Mouse (Mus musculus) lung, adult 2 months (tissue): ENCODE results near the gene Dnajc11.

Experiments
- CTCF ChIP-seq: fragments of 200-500 bp; IDR thresholded peaks from 2 replicates; pipeline ENCODE4 v1.5.1; 2011; ENCODE audit warnings: mild to moderate bottlenecking, low read length, control low read depth; ENCODE audit not compliant: insufficient read depth
- POLR2A ChIP-seq: fragments of 200-500 bp; IDR thresholded peaks from 2 replicates; pipeline ENCODE4 v1.6.1; 2011; ENCODE audit warnings: low read depth, mild to moderate bottlenecking, control low read depth, low read length, borderline replicate concordance; ENCODE audit errors: extremely low read depth

DNA sequence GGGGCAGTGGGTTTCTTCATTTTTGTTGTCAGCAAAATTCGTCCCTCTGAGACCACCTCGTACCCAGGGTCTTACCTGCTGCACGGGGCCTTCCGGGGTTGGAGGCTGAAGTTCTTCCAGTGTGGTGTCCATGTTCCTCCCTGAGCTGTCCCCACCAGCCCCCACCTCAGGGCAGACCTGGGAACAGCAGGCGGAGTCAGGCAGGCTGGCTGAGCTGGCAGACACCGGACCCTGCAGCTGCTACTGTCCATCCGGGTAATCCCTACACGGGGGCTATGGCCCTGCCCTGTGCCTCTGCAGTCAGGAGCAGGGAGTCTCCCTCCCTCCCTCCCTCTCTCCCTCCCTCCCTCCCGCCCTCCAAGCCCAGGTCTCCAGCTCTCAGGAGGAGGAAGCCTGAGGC lies 50.1 kb downstream of the Dnajc11 start:
- no peak for TF ChIP-seq CTCF
- TF ChIP-seq POLR2A = no peak
